Mouse (Mus musculus): ENCODE results near the gene Srm. TPM values are rescaled to one million over a fixed set of nuclear protein-coding genes. Genes with fewer than 3 reads are reported as not detected.

Srm gene
- total RNA-seq, 2 experiments from 2014 or later: 8.7 to 9.5 TPM

DNA sequence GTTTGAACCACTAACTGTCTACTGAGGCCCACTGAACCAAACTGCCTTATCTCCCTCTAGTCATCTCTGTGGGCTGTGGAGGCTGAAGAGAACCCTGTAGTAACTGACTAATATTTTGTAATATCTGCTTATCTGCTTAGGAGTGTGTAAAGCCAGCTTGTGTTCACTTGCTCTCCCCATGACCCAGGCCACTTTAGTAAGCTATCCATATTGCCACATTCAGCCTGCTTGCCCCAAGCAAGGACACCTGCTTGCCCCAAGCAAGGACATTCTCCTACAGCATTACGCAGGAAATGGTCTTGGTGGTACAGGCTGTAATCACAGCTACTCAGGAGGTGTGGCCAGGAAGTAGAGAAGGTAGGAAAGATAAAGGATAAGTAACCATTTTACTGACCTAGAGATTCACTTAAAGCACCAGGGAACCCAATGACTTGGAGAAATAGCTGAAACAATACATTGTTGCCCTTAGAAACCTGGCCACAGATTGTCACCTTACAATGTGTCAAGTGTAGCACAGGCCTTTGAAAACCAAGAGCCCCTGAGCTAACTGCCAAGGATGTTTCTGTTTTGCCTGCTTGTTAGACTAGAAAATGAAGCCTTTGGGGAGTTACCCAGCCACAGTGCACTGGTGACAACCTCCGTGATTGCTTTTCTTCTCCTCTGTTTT lies 42.2 kb downstream of the Srm start:
- DNase-seq (ENCODE audit: low spot score): no peak

DNA sequence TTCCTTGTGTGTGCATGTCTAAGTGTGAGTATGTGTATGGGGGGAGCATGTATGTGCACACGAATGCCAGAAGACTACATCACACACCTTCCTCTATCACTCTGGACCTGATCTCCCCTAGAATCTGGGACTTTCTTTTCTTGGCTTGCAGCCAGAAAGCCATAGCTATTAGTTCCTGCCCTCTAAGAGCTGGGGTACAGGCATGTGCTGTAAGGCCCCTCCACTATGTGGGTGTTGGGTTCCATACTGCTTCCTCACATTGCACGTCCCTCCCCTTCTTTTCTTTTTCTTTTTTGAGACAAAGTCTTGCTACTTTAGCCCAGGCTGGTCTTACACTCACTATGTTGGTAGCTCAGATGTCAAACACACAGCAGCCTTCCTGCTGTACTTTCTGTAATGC lies 44.0 kb downstream of the Srm start:
- no peak for DNase-seq (ENCODE audit: low spot score)

DNA sequence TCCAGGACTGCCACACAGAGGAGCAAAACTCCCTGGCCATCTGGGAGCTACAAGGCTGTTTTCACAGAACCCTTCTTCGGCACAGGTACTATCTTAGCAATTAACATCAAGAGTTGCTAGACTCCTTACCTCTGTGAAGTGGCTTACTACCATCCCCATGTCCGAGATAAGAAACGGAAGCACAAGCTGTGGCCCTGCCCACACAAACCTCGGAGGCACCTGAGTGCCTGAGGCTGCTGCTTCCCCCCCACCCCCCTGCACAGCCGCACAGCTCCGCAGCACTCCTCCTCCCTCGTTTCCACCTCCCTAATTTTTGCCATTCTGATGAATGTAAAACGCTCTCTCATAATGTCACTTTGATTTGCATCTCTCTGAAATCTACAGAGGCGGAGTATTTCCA lies 47.0 kb downstream of the Srm start:
- no peak for DNase-seq (ENCODE audit: low spot score)

DNA sequence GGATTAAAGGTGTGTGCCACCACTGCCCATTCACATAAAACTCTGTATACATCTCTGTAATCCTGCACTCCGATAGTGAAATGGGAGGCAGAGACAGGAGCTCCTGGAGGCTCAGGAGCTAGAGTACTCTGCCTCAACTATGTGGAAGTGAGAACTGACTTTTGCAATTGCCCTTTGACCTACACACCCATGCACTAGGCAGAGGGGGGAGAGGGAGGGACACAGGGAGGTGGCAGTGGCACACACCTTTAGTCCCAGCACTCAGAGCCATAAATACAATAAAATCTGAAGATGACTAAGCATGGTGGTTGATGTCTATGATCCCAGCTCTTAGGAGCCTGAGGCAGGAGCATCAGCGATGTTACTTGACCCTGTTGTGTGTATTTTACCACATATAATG lies 48.2 kb downstream of the Srm start:
- no peak for DNase-seq (ENCODE audit: low spot score)

DNA sequence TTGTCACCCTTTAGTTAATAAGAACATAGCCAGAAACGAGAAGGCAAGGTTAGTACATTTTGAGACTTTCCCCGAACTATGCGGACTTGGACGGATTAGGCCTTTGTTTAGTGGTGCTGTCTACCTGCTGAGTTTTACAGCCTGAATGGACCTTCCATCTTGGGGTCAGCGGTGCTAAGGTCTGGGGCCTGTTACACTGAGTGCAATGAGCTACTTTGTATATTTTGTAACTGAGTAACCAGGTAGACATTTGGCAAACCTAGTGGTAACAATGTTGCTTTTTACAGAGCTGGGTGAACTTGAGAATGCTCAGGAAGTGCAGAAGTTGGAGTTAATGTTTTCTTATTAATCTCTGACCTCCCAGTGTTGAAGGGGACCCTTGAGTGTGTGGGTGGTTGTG lies 49.8 kb downstream of the Srm start:
- no peak for DNase-seq (ENCODE audit: low spot score)

DNA sequence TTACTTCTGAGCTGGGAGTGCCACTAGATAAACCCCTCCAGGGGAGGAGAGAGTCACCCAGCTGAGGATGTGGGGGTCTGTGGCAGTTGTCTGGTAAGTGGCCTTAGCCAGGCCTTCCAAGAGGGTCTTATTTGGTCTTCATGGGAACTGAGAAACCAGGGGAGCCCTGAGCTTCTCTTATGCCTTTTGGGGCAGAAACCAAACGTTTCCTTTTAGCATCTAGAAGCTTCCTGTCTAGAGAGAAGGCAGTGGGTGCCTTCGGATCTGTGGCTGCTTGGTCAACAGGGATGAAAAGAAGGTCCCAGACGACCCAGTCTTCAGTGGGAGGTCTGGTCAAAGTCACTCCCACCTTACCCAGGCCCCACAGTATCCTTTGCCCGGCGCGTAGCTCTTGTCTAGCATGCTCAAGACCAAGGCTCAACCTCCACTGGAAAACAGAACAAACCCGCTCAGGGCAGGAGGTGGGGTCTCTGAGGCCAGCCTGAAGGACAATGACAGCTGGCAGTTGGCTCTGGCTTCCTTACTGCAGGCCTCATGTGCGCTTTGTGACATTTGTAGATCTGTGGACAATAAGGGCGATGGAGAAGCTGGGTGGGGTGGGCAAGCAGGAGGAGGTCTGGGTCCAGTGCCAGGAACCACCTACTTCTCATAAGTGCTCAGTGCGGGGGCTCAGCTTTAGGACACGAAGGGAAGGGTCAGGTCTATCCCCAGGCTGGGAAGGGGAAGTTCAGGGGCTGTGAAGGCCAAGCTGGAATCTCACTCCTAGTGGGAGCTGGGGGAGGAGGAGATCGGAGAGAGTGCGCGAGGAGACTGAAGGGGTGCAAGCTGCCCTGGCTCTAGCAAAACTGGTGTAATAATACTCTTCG lies 52.2 kb downstream of the Srm start, which contains the start of gene Gm572:
Gene Gm572, plus strand, starts transcription at position 27 of the 866 bp plus-strand sequence.
- DNase-seq (ENCODE audit: low spot score): no peak

DNA sequence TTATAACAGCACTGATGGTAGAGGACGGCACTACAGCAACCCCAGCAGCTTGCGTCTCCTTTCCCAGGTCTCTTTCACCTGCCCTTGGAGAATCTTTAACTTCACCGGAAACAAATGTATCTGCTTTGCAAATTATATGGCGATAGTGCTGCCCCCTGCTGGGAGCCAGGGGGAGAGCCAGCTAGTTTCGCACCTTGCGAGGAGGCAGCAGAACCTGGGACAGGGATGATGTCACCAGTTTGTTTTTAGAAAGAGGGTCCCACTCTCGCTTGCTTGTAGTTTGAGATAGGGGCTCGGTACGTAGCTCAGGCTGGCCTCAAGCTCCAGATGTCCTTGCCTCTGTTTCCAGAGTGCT lies 52.8 kb downstream of the Srm start:
- DNase-seq (ENCODE audit: low spot score): peak; percentile 63

Other genes with a start within 250 kb of the Srm start
- gene Ubiad1, start 146.7 kb upstream of the Srm start, total RNA-seq (2021): 10 to 100 TPM; 10.3 to 15.6 TPM
- gene Mtor, start 142.9 kb upstream of the Srm start, total RNA-seq (2021): 10 to 100 TPM; 30.6 to 36.6 TPM
- gene Angptl7, start 91.0 kb upstream of the Srm start, total RNA-seq (2021): 10 to 100 TPM in 1 of 2 experiments, 1 to 10 TPM in 1; 9.3 to 24.6 TPM
- gene Exosc10, start 33.1 kb upstream of the Srm start, total RNA-seq (2021): 10 to 100 TPM; 19.6 to 20.4 TPM
- under 1 TPM; 0.16 to 0.64 TPM for gene Masp2, start 11.1 kb downstream of the Srm start, total RNA-seq (2021)
- 100 to 1,000 TPM; 112 to 130 TPM for gene Tardbp, start 35.5 kb downstream of the Srm start, total RNA-seq (2021)
- 1 to 10 TPM; 5.8 to 6.3 TPM for gene Gm572, start 51.8 kb downstream of the Srm start, total RNA-seq (2021)
- 10 to 100 TPM; 37.9 to 44.4 TPM for gene Casz1, start 212.9 kb downstream of the Srm start, total RNA-seq (2021)